Comparison of ENCODE assay signal across 8 mouse cellular contexts in genomic region chr6:121129506-121129905, GRCm38 (mm10). TPM values are rescaled to one million over a fixed set of nuclear protein-coding genes. Genes with fewer than 3 reads are reported as not detected.
DNase-seq lines count a peak whose midpoint lies in the region; ATAC-seq and TF ChIP-seq lines count a peak whose summit lies in the region.

No protein-coding gene starts in this region.

- H3K9me3 ChIP-seq in intestine, embryonic 16.5 days (ENCODE audit: control insufficient read depth, low read length) = no peaks in the 10 kb centered on the region
- H3K9me3 ChIP-seq in midbrain, embryonic 16.5 days (replicated peaks; ENCODE audit: control insufficient read depth, low read length, poor library complexity, severe bottlenecking) = no peaks in the 10 kb centered on the region

- peak; percentile 21 for DNase-seq in embryo, embryonic 10 days (ENCODE audit: low spot score)
- DNase-seq in embryo, embryonic 9.5 days (ENCODE audit: extremely low spot score) = no peak
- peak; percentile 16 for DNase-seq in thymus, postnatal 14 days
- no peak for DNase-seq in thymus, adult 2 months
- DNase-seq in adrenal gland, adult (ENCODE audit: inconsistent age in 2 of 2, low spot score in 1 of 2) = no peak
- DNase-seq in urinary bladder, postnatal 36 days (ENCODE audit: low spot score in 2 of 2) = no peak

- peaks cover 11% of the 10 kb centered on the region for H3K4me1 ChIP-seq in thymus, adult 2 months (replicated peaks; ENCODE audit: control insufficient read depth, insufficient read depth, low read length)
- peaks cover 4% of the 10 kb centered on the region for H3K4me1 ChIP-seq in intestine, embryonic 16.5 days (ENCODE audit: control insufficient read depth, insufficient read depth, low read length)
- H3K4me1 ChIP-seq in midbrain, embryonic 16.5 days (ENCODE audit: control insufficient read depth, insufficient read depth, low read length) = peaks cover 23% of the 10 kb centered on the region

- peak; percentile 39 for ATAC-seq in intestine, embryonic 16.5 days
- ATAC-seq in midbrain, embryonic 16.5 days = peak; percentile 82

- H3K27me3 ChIP-seq in thymus, adult 2 months (ENCODE audit: control insufficient read depth, insufficient read depth, low read length) = no peaks in the 10 kb centered on the region
- peaks cover 8% of the 10 kb centered on the region for H3K27me3 ChIP-seq in intestine, embryonic 16.5 days (replicated peaks; ENCODE audit: control insufficient read depth, insufficient read depth, low read length)
- H3K27me3 ChIP-seq in midbrain, embryonic 16.5 days (ENCODE audit: control insufficient read depth, insufficient read depth, low read depth, low read length) = no peaks in the 10 kb centered on the region

- WGBS in thymus, adult 2 months = 47% methylated on average over 21 of the region's 21 CpGs
- 9% methylated on average over 21 of the region's 21 CpGs for WGBS in intestine, embryonic 16.5 days
- 4% methylated on average over 21 of the region's 21 CpGs for WGBS in midbrain, embryonic 16.5 days

- no peak for TF ChIP-seq POLR2A in thymus, adult 2 months (IDR thresholded peaks at IDR 0.05; ENCODE audit: control insufficient read depth, extremely low read depth, insufficient read depth, low read length, poor library complexity)

- H3K27ac ChIP-seq in thymus, adult 2 months (ENCODE audit: control insufficient read depth, insufficient read depth, low read length) = no peak overlapping the region
- no peak overlapping the region for H3K27ac ChIP-seq in intestine, embryonic 16.5 days (ENCODE audit: low read length)
- peak overlapping the region; percentile 98 for H3K27ac ChIP-seq in midbrain, embryonic 16.5 days (ENCODE audit: low read length)

- peak overlapping the region; percentile 59 for H3K9ac ChIP-seq in intestine, embryonic 16.5 days (ENCODE audit: low read depth, low read length)
- H3K9ac ChIP-seq in midbrain, embryonic 16.5 days (ENCODE audit: low read depth, low read length) = peak overlapping the region; percentile 88

- TF ChIP-seq CTCF in thymus, adult 2 months (IDR thresholded peaks at IDR 0.05; ENCODE audit: borderline replicate concordance, control insufficient read depth, extremely low read depth, insufficient read depth, low read length, poor library complexity) = no peak

- H3K4me2 ChIP-seq in intestine, embryonic 16.5 days (ENCODE audit: low read depth, low read length) = peak overlapping the region; percentile 88
- peak overlapping the region; percentile 75 for H3K4me2 ChIP-seq in midbrain, embryonic 16.5 days (ENCODE audit: low read length)

- H3K36me3 ChIP-seq in thymus, adult 2 months (ENCODE audit: control insufficient read depth, insufficient read depth, low read length) = no peaks in the 10 kb centered on the region
- no peaks in the 10 kb centered on the region for H3K36me3 ChIP-seq in intestine, embryonic 16.5 days (ENCODE audit: control insufficient read depth, insufficient read depth, low read length)
- no peaks in the 10 kb centered on the region for H3K36me3 ChIP-seq in midbrain, embryonic 16.5 days (ENCODE audit: control insufficient read depth, insufficient read depth, low read length)

- no peak overlapping the region for H3K4me3 ChIP-seq in thymus, adult 2 months (ENCODE audit: control insufficient read depth, insufficient read depth, low read length)
- peak overlapping the region; percentile 45 for H3K4me3 ChIP-seq in intestine, embryonic 16.5 days (ENCODE audit: low read length)
- H3K4me3 ChIP-seq in midbrain, embryonic 16.5 days (ENCODE audit: low read depth, low read length) = peak overlapping the region; percentile 65

RNA-seq across cellular contexts. Expression of gene Mical3, which starts 1.3 kb away (rescaled TPM):
- polyA plus RNA-seq in thymus, adult 2 months (2012; rRNA removed) = 16.2 TPM in 2 replicates
- 4.8 and 5.5 TPM in 2 replicates for polyA plus RNA-seq in intestine, embryonic 16.5 days (2015; fragmentation: Nextera tagmentation; extraction: Ambion mirVana)
- polyA plus RNA-seq in midbrain, embryonic 16.5 days (2015; fragmentation: Nextera tagmentation; extraction: Ambion mirVana) = 37.0 and 43.2 TPM in 2 replicates

RNA-seq across cellular contexts. Expression of gene Pex26, which starts 54.0 kb away (rescaled TPM):
- 29.3 and 31.7 TPM in 2 replicates for polyA plus RNA-seq in thymus, adult 2 months (2012; rRNA removed)
- polyA plus RNA-seq in intestine, embryonic 16.5 days (2015; fragmentation: Nextera tagmentation; extraction: Ambion mirVana) = 13.4 and 14.8 TPM in 2 replicates
- polyA plus RNA-seq in midbrain, embryonic 16.5 days (2015; fragmentation: Nextera tagmentation; extraction: Ambion mirVana) = 17.6 and 18.6 TPM in 2 replicates

Comparison
In these comparisons a context has a peak if more than half of its experiments do, and no peak if none do; other contexts are left out.
1. DNase-seq: peak in embryo, embryonic 10 days (single experiment) and thymus, postnatal 14 days (single experiment); none in embryo, embryonic 9.5 days (single experiment), thymus, adult 2 months (single experiment), adrenal gland, adult (0 of 2) and urinary bladder, postnatal 36 days (0 of 2).